Mouse (Mus musculus): ENCODE results near the gene Apobec2. TPM values are rescaled to one million over a fixed set of nuclear protein-coding genes. Genes with fewer than 3 reads are reported as not detected.

Gene Apobec2
- polyA plus RNA-seq, 1 experiment from 2014 or later = 2.4 TPM

DNA sequence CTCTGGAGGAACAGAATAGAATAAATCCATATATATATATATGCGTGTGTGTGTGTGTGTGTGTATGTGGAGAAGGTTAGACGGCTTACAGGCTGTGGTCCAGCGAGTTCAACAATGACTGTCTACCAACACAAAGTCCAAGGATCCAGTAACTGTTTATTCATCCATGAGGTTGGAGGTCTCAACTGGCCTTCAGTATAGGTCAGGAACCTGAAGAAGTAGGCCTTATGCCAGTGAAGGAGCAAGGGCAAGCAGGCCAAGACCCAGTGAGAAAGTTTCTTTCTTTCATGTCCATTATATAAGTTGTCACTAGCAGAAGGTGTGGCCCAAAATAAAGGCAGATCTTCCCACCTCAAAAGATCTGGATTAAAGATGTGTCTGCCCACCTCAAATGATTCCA, 30.0 kb downstream of the Apobec2 start:
- H3K4me3 ChIP-seq = no peak overlapping the region
- no peak for ATAC-seq (ENCODE audit: low FRiP score, low read depth)
- peaks cover 8% of the 10 kb centered on the region; the same call in 1 of the 2 replicates for H3K4me1 ChIP-seq
- no peaks in the 10 kb centered on the region for H3K9me3 ChIP-seq
- no peaks in the 10 kb centered on the region for H3K27me3 ChIP-seq (replicated peaks)
- peaks cover 31% of the 10 kb centered on the region for H3K36me3 ChIP-seq
- H3K9ac ChIP-seq = no peak overlapping the region
- no peak overlapping the region for H3K4me2 ChIP-seq (replicated peaks)
- no peak overlapping the region for H3K27ac ChIP-seq
- WGBS = 93% methylated on average over 3 of the region's 3 CpGs

DNA sequence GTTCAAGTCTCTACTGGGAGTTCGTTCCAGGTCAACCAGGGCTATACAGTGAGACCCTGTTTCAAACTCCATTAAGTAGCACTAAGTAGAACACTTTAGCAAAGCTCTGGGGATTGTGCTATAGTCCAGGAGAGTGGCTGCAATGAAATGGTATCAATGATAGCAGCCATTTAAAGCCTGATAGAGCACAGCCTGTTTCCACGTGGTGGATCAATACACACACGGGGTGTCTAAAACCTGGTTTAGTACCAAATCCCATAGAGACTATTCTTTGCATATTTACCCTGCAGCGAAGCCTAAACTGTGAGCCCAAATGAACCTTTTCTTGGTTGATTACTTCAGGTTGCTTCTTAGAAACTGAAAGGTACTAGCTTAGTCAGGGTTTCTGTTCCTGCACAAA, 31.0 kb downstream of the Apobec2 start:
- Histone ChIP-seq H3K27ac (no peak overlapping the region), H3K4me2 (replicated peaks) (no peak overlapping the region), H3K4me3 (no peak overlapping the region), H3K9me3 (no peaks in the 10 kb centered on the region), H3K9ac (no peak overlapping the region), H3K36me3 (peaks cover 32% of the 10 kb centered on the region), H3K27me3 (replicated peaks) (no peaks in the 10 kb centered on the region), H3K4me1 (no peaks in the 10 kb centered on the region)
- WGBS = 87% methylated on average over 4 of the region's 4 CpGs
- no peak for ATAC-seq (ENCODE audit: low FRiP score, low read depth)

DNA sequence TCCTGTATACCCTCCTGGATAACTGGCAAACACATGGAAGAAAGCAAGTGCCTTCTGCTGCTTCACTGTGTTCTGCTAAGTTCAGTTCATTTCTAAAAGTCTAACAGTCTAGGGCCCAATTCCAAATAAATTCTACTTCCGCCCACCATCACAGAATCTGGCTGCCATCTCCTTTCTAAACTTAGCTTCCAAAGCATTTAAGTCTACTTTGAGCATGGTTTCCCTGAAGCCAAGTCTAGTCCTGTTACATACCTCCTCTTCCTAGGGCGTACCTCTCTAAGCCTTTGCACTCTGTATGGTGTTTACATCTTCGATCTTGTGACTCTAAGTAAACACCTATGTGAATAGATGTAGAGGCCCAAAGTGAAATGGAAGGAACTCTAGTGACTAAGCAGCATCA, 40.1 kb downstream of the Apobec2 start:
- Histone ChIP-seq H3K4me1 (no peaks in the 10 kb centered on the region), H3K9me3 (no peaks in the 10 kb centered on the region), H3K27me3 (replicated peaks) (no peaks in the 10 kb centered on the region), H3K4me3 (no peak overlapping the region), H3K27ac (no peak overlapping the region), H3K4me2 (replicated peaks) (no peak overlapping the region), H3K36me3 (peaks cover 87% of the 10 kb centered on the region), H3K9ac (no peak overlapping the region)
- no peak for ATAC-seq (ENCODE audit: low FRiP score, low read depth)
- WGBS = 93% methylated on average over 3 of the region's 3 CpGs

DNA sequence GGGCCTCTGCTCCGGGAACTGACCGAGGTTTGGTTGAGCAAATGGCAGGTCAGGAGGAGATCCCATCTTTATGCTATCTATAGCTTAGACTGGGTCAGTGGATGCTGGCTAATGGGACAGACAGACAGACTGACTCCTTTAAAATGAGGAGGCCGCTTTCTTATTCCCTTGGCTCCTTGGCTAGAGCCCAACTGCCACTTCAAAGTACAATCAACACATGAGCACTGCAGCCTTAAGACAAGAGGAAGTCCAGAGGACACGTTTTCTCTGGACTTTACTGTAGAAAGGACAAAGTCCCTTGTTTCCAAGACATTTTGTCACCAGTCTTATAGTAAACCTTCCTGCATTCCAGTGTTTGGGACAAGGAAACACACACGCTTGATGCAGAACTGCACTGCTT, 41.3 kb downstream of the Apobec2 start:
- ATAC-seq (ENCODE audit: low FRiP score, low read depth) = no peak
- Histone ChIP-seq H3K4me3 (no peak overlapping the region), H3K4me2 (replicated peaks) (no peak overlapping the region), H3K9ac (no peak overlapping the region), H3K27ac (no peak overlapping the region), H3K36me3 (peaks cover 93% of the 10 kb centered on the region), H3K4me1 (no peaks in the 10 kb centered on the region), H3K27me3 (replicated peaks) (no peaks in the 10 kb centered on the region), H3K9me3 (no peaks in the 10 kb centered on the region)
- 94% methylated on average over 5 of the region's 5 CpGs for WGBS

DNA sequence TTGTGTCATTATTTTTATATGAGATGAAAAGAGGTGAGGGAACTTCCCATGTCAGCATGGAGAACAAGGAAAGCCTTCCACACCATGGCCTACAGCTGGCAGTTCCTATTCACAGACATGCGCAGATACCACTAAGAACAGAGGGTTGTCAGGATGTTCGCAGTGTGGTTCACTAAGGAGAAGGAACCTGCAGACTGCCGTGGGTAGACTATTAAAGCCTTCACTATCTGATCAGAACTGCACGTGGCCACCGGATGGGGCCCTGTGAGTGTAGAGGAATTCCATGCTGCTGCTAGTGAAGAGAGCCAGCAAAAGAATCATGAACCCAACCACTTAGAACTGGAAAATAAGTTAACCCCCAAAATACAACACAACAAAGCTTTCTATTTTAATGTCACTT, 43.3 kb downstream of the Apobec2 start:
- H3K9ac ChIP-seq = no peak overlapping the region
- no peak overlapping the region for H3K4me2 ChIP-seq (replicated peaks)
- H3K4me1 ChIP-seq = no peaks in the 10 kb centered on the region
- H3K36me3 ChIP-seq = peaks cover 83% of the 10 kb centered on the region
- WGBS = 94% methylated on average over 5 of the region's 5 CpGs
- no peaks in the 10 kb centered on the region for H3K9me3 ChIP-seq
- H3K27me3 ChIP-seq (replicated peaks) = no peaks in the 10 kb centered on the region
- no peak overlapping the region for H3K27ac ChIP-seq
- ATAC-seq (ENCODE audit: low FRiP score, low read depth) = no peak
- H3K4me3 ChIP-seq = no peak overlapping the region

DNA sequence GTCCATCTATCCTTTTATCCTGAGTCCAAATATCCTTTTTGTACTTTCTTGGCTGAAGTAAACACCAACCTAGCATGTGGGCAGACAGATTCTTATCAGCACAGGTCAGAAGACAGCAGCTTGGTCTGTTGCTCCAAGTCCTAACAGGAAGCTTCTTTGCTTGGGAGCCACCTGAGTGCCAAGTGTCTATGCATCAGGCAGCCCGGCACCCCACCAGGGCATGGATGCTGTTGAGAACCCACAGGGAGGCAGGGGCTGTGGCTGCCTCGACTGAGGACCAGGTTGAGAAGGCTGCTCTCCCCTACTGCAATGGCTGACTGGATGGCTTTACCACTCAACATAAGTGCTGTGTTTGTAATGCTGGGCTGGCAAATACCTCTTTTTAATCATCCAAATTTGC, 44.1 kb downstream of the Apobec2 start:
- Histone ChIP-seq H3K4me1 (no peaks in the 10 kb centered on the region), H3K36me3 (peaks cover 76% of the 10 kb centered on the region), H3K27me3 (replicated peaks) (no peaks in the 10 kb centered on the region), H3K9me3 (no peaks in the 10 kb centered on the region), H3K4me2 (replicated peaks) (no peak overlapping the region), H3K9ac (no peak overlapping the region), H3K27ac (no peak overlapping the region), H3K4me3 (no peak overlapping the region)
- WGBS = 92% methylated on average over 2 of the region's 2 CpGs
- ATAC-seq (ENCODE audit: low FRiP score, low read depth) = no peak

DNA sequence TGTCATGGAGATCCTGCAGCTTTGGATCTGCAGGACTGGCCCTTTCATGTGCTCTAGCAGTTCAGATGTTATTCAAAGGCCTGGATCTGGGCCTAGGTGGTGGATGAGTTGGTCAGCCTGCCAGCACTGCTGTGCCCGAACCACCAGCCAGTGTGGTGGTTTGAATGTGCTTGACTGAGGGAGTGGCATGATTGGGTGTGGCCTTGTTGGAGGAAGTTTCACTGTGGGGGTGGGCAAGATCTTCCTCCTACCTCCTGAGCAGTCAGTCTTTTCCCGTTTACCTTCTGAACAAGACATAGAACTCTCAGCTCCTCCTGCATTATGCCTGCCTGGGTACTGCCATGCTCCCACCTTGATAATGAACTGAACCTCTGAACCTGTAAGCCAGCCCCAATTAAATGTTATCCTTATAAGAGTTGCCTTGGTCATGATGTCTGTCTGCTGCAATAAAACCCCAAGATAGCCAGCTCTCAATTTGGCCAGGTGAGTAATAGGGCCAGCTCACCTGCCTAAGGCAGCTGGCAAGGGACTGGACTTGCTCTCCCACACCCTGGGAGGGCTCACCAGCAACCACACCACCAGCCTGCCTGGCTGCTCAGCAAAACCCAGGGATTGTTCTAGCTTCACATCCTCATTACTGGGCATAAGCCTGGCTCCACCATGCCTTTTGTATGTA, 46.8 kb downstream of the Apobec2 start:
- peaks cover 48% of the 10 kb centered on the region for H3K36me3 ChIP-seq
- H3K27ac ChIP-seq = no peak overlapping the region
- no peaks in the 10 kb centered on the region for H3K27me3 ChIP-seq (replicated peaks)
- ATAC-seq (ENCODE audit: low FRiP score, low read depth) = no peak
- no peak overlapping the region for H3K9ac ChIP-seq
- no peaks in the 10 kb centered on the region for H3K4me1 ChIP-seq
- H3K4me2 ChIP-seq (replicated peaks) = no peak overlapping the region
- no peaks in the 10 kb centered on the region for H3K9me3 ChIP-seq
- H3K4me3 ChIP-seq = no peak overlapping the region
- 85% methylated on average over 2 of the region's 2 CpGs for WGBS

DNA sequence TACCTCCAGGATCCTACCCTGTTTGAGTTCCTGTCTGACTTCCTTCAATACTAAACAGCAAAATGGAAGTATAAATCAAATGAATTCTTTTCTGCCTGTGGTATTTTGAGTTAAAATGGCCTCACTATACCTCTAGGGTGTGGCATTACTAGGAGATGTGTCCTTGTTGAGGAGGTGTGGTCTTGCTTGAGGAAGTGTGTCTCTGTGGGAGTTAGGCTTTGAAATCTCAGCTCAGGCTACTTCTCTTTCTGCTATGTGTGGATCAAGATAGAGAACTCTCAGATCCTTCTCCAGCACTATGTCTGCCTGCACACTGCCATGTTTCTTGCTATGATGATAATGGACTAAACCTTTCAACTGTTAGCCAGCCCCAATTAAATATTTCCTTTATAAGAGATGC, 53.7 kb downstream of the Apobec2 start:
- Histone ChIP-seq H3K27me3 (replicated peaks) (no peaks in the 10 kb centered on the region), H3K27ac (no peak overlapping the region), H3K4me2 (replicated peaks) (no peak overlapping the region)

DNA sequence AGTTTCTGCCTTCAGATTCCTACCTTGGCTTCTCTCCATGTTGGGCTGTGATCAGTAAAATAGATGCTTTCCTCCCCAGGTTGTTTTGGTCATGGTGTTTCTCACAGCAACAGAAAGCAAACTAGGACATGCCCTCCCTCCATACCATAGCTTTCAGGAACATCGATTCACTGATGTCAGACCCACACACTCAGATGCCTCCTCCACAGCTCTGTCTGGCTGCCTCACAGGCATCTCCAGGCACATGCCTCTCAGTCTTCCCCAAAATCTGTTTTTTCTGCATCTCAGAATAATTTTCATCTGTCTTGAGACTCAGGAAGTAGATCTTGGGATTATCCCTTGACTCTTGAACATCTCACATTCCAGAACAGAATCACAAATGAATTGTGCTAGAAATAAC, 56.6 kb downstream of the Apobec2 start:
- no peak overlapping the region for H3K9ac ChIP-seq
- no peak overlapping the region for H3K4me2 ChIP-seq (replicated peaks)
- H3K9me3 ChIP-seq = no peaks in the 10 kb centered on the region
- no peak overlapping the region for H3K27ac ChIP-seq
- H3K4me1 ChIP-seq = no peaks in the 10 kb centered on the region
- ATAC-seq (ENCODE audit: low FRiP score, low read depth) = no peak
- no peak overlapping the region for H3K4me3 ChIP-seq
- WGBS = 89% methylated on average over 1 of the region's 1 CpGs
- no peaks in the 10 kb centered on the region for H3K36me3 ChIP-seq
- no peaks in the 10 kb centered on the region for H3K27me3 ChIP-seq (replicated peaks)

More for the DNA sequence above, 53.7 kb downstream of the Apobec2 start:
- no peaks in the 10 kb centered on the region for H3K9me3 ChIP-seq
- no peaks in the 10 kb centered on the region for H3K4me1 ChIP-seq
- ATAC-seq (ENCODE audit: low FRiP score, low read depth) = no peak
- no peaks in the 10 kb centered on the region for H3K36me3 ChIP-seq
- H3K9ac ChIP-seq = no peak overlapping the region
- no peak overlapping the region for H3K4me3 ChIP-seq

DNA sequence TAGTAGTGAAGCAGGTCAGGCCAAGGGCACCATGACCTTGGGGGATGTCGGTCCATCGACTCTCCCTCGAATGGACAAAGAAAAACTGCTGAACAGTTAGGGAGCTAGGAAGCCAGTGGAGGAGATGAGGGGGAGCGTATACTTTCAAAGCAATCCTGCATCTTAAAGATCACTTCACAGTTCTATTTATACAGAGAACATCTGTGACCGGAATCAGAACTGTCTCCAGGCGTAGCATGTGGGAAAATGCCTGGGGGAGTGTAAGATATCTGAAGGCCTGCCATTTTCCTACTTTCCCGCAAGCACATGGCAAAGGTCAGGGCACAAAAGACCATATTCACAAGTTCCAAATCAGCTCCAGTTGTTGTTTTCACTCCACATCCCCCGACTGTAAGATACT, 59.7 kb downstream of the Apobec2 start:
- Histone ChIP-seq H3K4me3 (no peak overlapping the region), H3K9me3 (no peaks in the 10 kb centered on the region), H3K27ac (no peak overlapping the region), H3K4me1 (no peaks in the 10 kb centered on the region), H3K36me3 (no peaks in the 10 kb centered on the region), H3K27me3 (replicated peaks) (no peaks in the 10 kb centered on the region), H3K4me2 (replicated peaks) (no peak overlapping the region), H3K9ac (no peak overlapping the region)
- 82% methylated on average over 8 of the region's 8 CpGs for WGBS
- no peak for ATAC-seq (ENCODE audit: low FRiP score, low read depth)

DNA sequence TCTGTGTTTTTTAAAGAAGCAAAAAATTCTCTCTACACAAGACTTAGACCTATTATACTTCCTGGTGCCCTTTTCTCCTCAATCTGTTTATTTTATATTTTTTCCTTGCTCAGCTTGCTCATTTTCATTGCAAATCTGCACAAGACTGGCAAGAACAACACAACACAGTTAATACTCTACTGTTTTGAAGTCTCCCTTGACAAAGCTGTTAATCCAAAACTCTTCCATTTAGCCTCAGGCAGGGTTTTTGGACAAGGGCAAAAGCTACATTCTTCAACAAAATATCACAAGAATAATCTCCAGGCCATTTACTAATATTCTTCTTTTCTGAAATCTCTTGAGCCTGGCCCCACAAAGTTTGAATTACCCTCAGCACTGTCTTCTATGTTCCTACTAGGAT, 61.1 kb downstream of the Apobec2 start:
- Histone ChIP-seq H3K4me1 (no peaks in the 10 kb centered on the region), H3K36me3 (no peaks in the 10 kb centered on the region), H3K4me3 (no peak overlapping the region), H3K9me3 (no peaks in the 10 kb centered on the region), H3K27ac (no peak overlapping the region), H3K4me2 (replicated peaks) (no peak overlapping the region), H3K9ac (no peak overlapping the region), H3K27me3 (replicated peaks) (no peaks in the 10 kb centered on the region)
- no peak for ATAC-seq (ENCODE audit: low FRiP score, low read depth)

Measured in neural tube, embryonic 12.5 days (tissue).